Mouse (Mus musculus) limb, embryonic 14.5 days (tissue): ENCODE data around the gene Mob3b. TPM values are rescaled to one million over a fixed set of nuclear protein-coding genes. Genes with fewer than 3 reads are reported as not detected.

Source experiments
- ATAC-seq: fragments of 200-750 bp; cut with Nextera tagmentation; 2 replicates; pipeline ENCODE4 v1.8.0; 2017; ENCODE audit warnings: low read depth, moderate number of reproducible peaks, moderate TSS enrichment; ENCODE audit not compliant: low FRiP score
- DNase-seq: peaks from one replicate; pipeline ENCODE4 v3.0.0-alpha.2; 2015; ENCODE audit warnings: low spot score
- H3K27ac ChIP-seq: fragments of 300-500 bp; sonication (generic); replicated peaks from 2 replicates; pipeline ENCODE4 v1.5.1; 2014; ENCODE audit warnings: low read depth, mild to moderate bottlenecking, low read length, moderate library complexity, mixed read lengths
- H3K27me3 ChIP-seq: fragments of 300-500 bp; sonication (generic); 2 replicates; pipeline ENCODE4 v1.6.1; 2014; ENCODE audit warnings: low read length, mixed read lengths; ENCODE audit not compliant: control insufficient read depth, insufficient read depth
- H3K36me3 ChIP-seq: fragments of 300-500 bp; sonication (generic); 2 replicates; pipeline ENCODE4 v1.6.1; 2014; ENCODE audit warnings: mild to moderate bottlenecking, low read length, moderate library complexity, mixed read lengths; ENCODE audit not compliant: control insufficient read depth, insufficient read depth
- H3K4me1 ChIP-seq: fragments of 300-500 bp; sonication (generic); 2 replicates; pipeline ENCODE4 v1.6.1; 2014; ENCODE audit warnings: antibody characterized with exemption, low read length, mixed read lengths; ENCODE audit not compliant: control insufficient read depth, insufficient read depth
- H3K4me2 ChIP-seq: fragments of 300-500 bp; sonication (generic); replicated peaks from 2 replicates; pipeline ENCODE4 v1.6.1; 2014; ENCODE audit warnings: low read depth, mild to moderate bottlenecking, low read length, moderate library complexity; ENCODE audit not compliant: severe bottlenecking
- H3K4me3 ChIP-seq: fragments of 300-500 bp; sonication (generic); replicated peaks from 2 replicates; pipeline ENCODE4 v1.5.1; 2014; ENCODE audit warnings: low read length
- H3K9ac ChIP-seq: fragments of 300-500 bp; sonication (generic); 2 replicates; pipeline ENCODE4 v1.6.1; 2014; ENCODE audit warnings: mild to moderate bottlenecking, low read depth, low read length, moderate library complexity; ENCODE audit not compliant: severe bottlenecking
- H3K9me3 ChIP-seq: fragments of 300-500 bp; sonication (generic); 2 replicates; pipeline ENCODE4 v1.6.1; 2016; ENCODE audit warnings: low read length; ENCODE audit not compliant: control insufficient read depth
- POLR2A ChIP-seq: fragments of 200-500 bp; IDR thresholded peaks from 2 replicates; pipeline ENCODE4 v1.8.0; 2012; ENCODE audit warnings: inconsistent platforms, mild to moderate bottlenecking, moderate library complexity, borderline replicate concordance; ENCODE audit not compliant: insufficient read depth, insufficient read length; ENCODE audit errors: extremely low read depth
- WGBS: fragments of 180-500 bp; shearing (Covaris S2); extraction: QIAGEN DNeasy Blood & Tissue Kit; methylation state at CpG from one replicate; pipeline ENCODE4 v1.1.7; 2014; 5-methylcytosine and 5-hydroxymethylcytosine counted together
- polyA plus RNA-seq, 2 experiments: library from polyadenylated mRNA; depleted of rRNA in 1 of 2; stranded (reverse) in 1 of 2; unstranded in 1 of 2; fragments of >200 nt; fragmentation: Nextera tagmentation in 1 of 2; extraction: Ambion mirVana in 1 of 2; gene quantifications; 2 replicates each; pipeline versions ENCODE4 v1.2.1 to v1.2.3; 2012 to 2014

Gene Mob3b
- polyA plus RNA-seq, 2 experiments, result 3.3 to 7.8 TPM

- H3K27ac ChIP-seq, result no peak overlapping the region
- no peak overlapping the region for H3K4me3 ChIP-seq
- 84% methylated on average over 5 of the region's 5 CpGs for WGBS
- ATAC-seq (no peak), DNase-seq (no peak)
- no peaks in the 10 kb centered on the region for H3K9me3 ChIP-seq
- no peaks in the 10 kb centered on the region for H3K27me3 ChIP-seq
- no peak overlapping the region for H3K4me2 ChIP-seq
- H3K4me1 ChIP-seq, result no peaks in the 10 kb centered on the region
- H3K36me3 ChIP-seq, result no peaks in the 10 kb centered on the region
- TF ChIP-seq POLR2A, result no peak
- no peak overlapping the region for H3K9ac ChIP-seq
Measured at GRCm38 (mm10) chr4:35031141-35031540, 126.1 kb downstream of the Mob3b start.

- DNase-seq (no peak), ATAC-seq (no peak)
- Histone ChIP-seq H3K4me3 (no peak overlapping the region), H3K27me3 (no peaks in the 10 kb centered on the region), H3K4me2 (no peak overlapping the region), H3K27ac (no peak overlapping the region), H3K36me3 (no peaks in the 10 kb centered on the region), H3K9ac (no peak overlapping the region), H3K9me3 (no peaks in the 10 kb centered on the region), H3K4me1 (no peaks in the 10 kb centered on the region)
- no peak for TF ChIP-seq POLR2A
- WGBS, result 71% methylated on average over 1 of the region's 1 CpGs
Measured at GRCm38 (mm10) chr4:35018416-35018815, 138.9 kb downstream of the Mob3b start.

GRCm38 (mm10) chr4:35012401-35013307 lies 144.6 kb downstream of the Mob3b start:
- no peaks in the 10 kb centered on the region for H3K27me3 ChIP-seq
- no peaks in the 10 kb centered on the region for H3K9me3 ChIP-seq
- H3K27ac ChIP-seq, result no peak overlapping the region
- DNase-seq, result peak; percentile 60
- no peak for TF ChIP-seq POLR2A
- H3K4me3 ChIP-seq, result no peak overlapping the region
- no peak overlapping the region for H3K4me2 ChIP-seq
- peaks cover 7% of the 10 kb centered on the region; the same call in 1 of the 2 replicates for H3K4me1 ChIP-seq
- no peak overlapping the region for H3K9ac ChIP-seq
- peak; percentile 41; the same call in 1 of the 2 replicates for ATAC-seq
- H3K36me3 ChIP-seq, result no peaks in the 10 kb centered on the region
- 17% methylated on average over 10 of the region's 10 CpGs for WGBS

- TF ChIP-seq POLR2A, result no peak
- Histone ChIP-seq H3K4me2 (no peak overlapping the region), H3K27ac (no peak overlapping the region), H3K9me3 (no peaks in the 10 kb centered on the region), H3K4me3 (no peak overlapping the region), H3K36me3 (no peaks in the 10 kb centered on the region), H3K27me3 (no peaks in the 10 kb centered on the region), H3K9ac (no peak overlapping the region), H3K4me1 (peaks cover 25% of the 10 kb centered on the region)
- DNase-seq (peak; percentile 54), ATAC-seq (peak; percentile 47)
- 28% methylated on average over 11 of the region's 11 CpGs for WGBS
Measured at GRCm38 (mm10) chr4:35006541-35007260, 150.6 kb downstream of the Mob3b start.

- DNase-seq, result no peak
- 28% methylated on average over 6 of the region's 6 CpGs for WGBS
- no peak overlapping the region for H3K9ac ChIP-seq
- no peak overlapping the region for H3K27ac ChIP-seq
- no peaks in the 10 kb centered on the region for H3K36me3 ChIP-seq
- no peak overlapping the region for H3K4me2 ChIP-seq
- H3K9me3 ChIP-seq, result no peaks in the 10 kb centered on the region
- H3K4me3 ChIP-seq, result no peak overlapping the region
- TF ChIP-seq POLR2A, result no peak
- no peaks in the 10 kb centered on the region for H3K27me3 ChIP-seq
- ATAC-seq, result no peak
- H3K4me1 ChIP-seq, result peaks cover 25% of the 10 kb centered on the region
Measured at GRCm38 (mm10) chr4:35006056-35006455, 151.2 kb downstream of the Mob3b start.
